Mouse (Mus musculus) embryonic facial prominence, embryonic 11.5 days (tissue): ENCODE data around the gene Lgi4. TPM values are rescaled to one million over a fixed set of nuclear protein-coding genes. Genes with fewer than 3 reads are reported as not detected.

ENCODE experiments used
- ATAC-seq: fragments of 200-750 bp; cut with Nextera tagmentation; replicated peaks from 2 replicates; pipeline ENCODE4 v1.8.0; 2017; ENCODE audit warnings: low read depth; ENCODE audit not compliant: insufficient number of reproducible peaks, low FRiP score, low TSS enrichment
- DNase-seq: peaks from one replicate; pipeline ENCODE4 v3.0.0-alpha.2; 2015; ENCODE audit warnings: low spot score
- H3K27ac ChIP-seq: fragments of 300-500 bp; sonication (generic); replicated peaks from 2 replicates; pipeline ENCODE4 v1.5.1; 2014; ENCODE audit warnings: mild to moderate bottlenecking, low read depth, low read length, control low read depth
- H3K27me3 ChIP-seq: fragments of 300-500 bp; sonication (generic); 2 replicates; pipeline ENCODE4 v1.6.1; 2014; ENCODE audit warnings: mild to moderate bottlenecking, low read length, moderate library complexity, mixed read lengths; ENCODE audit not compliant: control insufficient read depth, insufficient read depth
- H3K36me3 ChIP-seq: fragments of 300-500 bp; sonication (generic); replicated peaks from 2 replicates; pipeline ENCODE4 v1.6.1; 2014; ENCODE audit warnings: low read depth, mild to moderate bottlenecking, low read length, moderate library complexity, mixed read lengths; ENCODE audit not compliant: control insufficient read depth, insufficient read depth
- H3K4me1 ChIP-seq: fragments of 300-500 bp; sonication (generic); 2 replicates; pipeline ENCODE4 v1.6.1; 2014; ENCODE audit warnings: low read length, mixed read lengths; ENCODE audit not compliant: control insufficient read depth, insufficient read depth
- H3K4me2 ChIP-seq: fragments of 300-500 bp; sonication (generic); 2 replicates; pipeline ENCODE4 v1.6.1; 2014; ENCODE audit warnings: low read depth, mild to moderate bottlenecking, control low read depth, low read length, moderate library complexity
- H3K4me3 ChIP-seq: fragments of 300-500 bp; sonication (generic); 2 replicates; pipeline ENCODE4 v1.5.1; 2014; ENCODE audit warnings: low read depth, low read length, control low read depth
- H3K9ac ChIP-seq: fragments of 300-500 bp; sonication (generic); replicated peaks from 2 replicates; pipeline ENCODE4 v1.6.1; 2014; ENCODE audit warnings: mild to moderate bottlenecking, control low read depth, low read length
- H3K9me3 ChIP-seq: fragments of 300-500 bp; sonication (generic); replicated peaks from 2 replicates; pipeline ENCODE4 v1.6.1; 2016; ENCODE audit warnings: mild to moderate bottlenecking, low read length, inconsistent platforms, mixed read lengths; ENCODE audit not compliant: control insufficient read depth
- WGBS: fragments of 180-500 bp; shearing (Covaris S2); extraction: QIAGEN DNeasy Blood & Tissue Kit; methylation state at CpG from one replicate; pipeline ENCODE4 v1.1.7; 2014; 5-methylcytosine and 5-hydroxymethylcytosine counted together
- microRNA-seq: library from miRNA; unstranded; fragments of <30 nt; microRNA quantifications from one replicate; pipeline ENCODE4, GENCODE M21; 2016; ENCODE audit warnings: borderline number of aligned reads
- polyA plus RNA-seq: library from polyadenylated mRNA; unstranded; fragments of >200 nt; fragmentation: Nextera tagmentation; extraction: Ambion mirVana; gene quantifications from 2 replicates; pipeline ENCODE4 v1.2.1, GENCODE M21; 2014

The Lgi4 gene
- polyA plus RNA-seq, 1 experiment from 2014 or later: 1.2 TPM

GRCm38 (mm10) chr7:31115182-31115581 lies 56.0 kb downstream of the Lgi4 start, which contains the start of gene Hpn:
Gene Hpn (minus strand): TSS chr7:31115290.
- ATAC-seq (peak; percentile 19; the same call in 1 of the 2 replicates), DNase-seq (no peak)
- whole genome bisulfite sequencing: 15% methylated on average over 15 of the region's 15 CpGs
- Histone ChIP-seq H3K36me3 (no peaks in the 10 kb centered on the region), H3K9ac (peak within 1 kb of the TSS; percentile 22; the same call in 1 of the 2 replicates), H3K27me3 (peaks cover 2% of the 10 kb centered on the region; the same call in 1 of the 2 replicates), H3K4me3 (no peak within 1 kb of the TSS; the same call in 1 of the 2 replicates), H3K4me2 (peak within 1 kb of the TSS; percentile 26; the same call in 1 of the 2 replicates), H3K4me1 (peaks cover 3% of the 10 kb centered on the region; the same call in 1 of the 2 replicates), H3K27ac (no peak within 1 kb of the TSS), H3K9me3 (no peaks in the 10 kb centered on the region)

- 0 out of 2 replicates have a peak, but pooled peaks have one; percentile 37 for ATAC-seq
- H3K36me3 ChIP-seq: no peaks in the 10 kb centered on the region
- H3K4me3 ChIP-seq: no peak overlapping the region; the same call in 1 of the 2 replicates
- 9% methylated on average over 17 of the region's 17 CpGs for WGBS
- H3K4me2 ChIP-seq: 0 out of 2 replicates have a peak overlapping the region, but pooled peaks have one; percentile 26
- no peak overlapping the region for H3K27ac ChIP-seq
- H3K9me3 ChIP-seq: no peaks in the 10 kb centered on the region
- H3K27me3 ChIP-seq: peaks cover 2% of the 10 kb centered on the region; the same call in 1 of the 2 replicates
- H3K4me1 ChIP-seq: peaks cover 3% of the 10 kb centered on the region; the same call in 1 of the 2 replicates
- DNase-seq: peak; percentile 30
- H3K9ac ChIP-seq: peak overlapping the region; percentile 22; the same call in 1 of the 2 replicates
Measured at GRCm38 (mm10) chr7:31115587-31116043, 56.5 kb downstream of the Lgi4 start.

- Histone ChIP-seq H3K27me3 (peaks cover 2% of the 10 kb centered on the region; the same call in 1 of the 2 replicates), H3K27ac (no peak overlapping the region), H3K4me3 (no peak overlapping the region), H3K9me3 (no peaks in the 10 kb centered on the region), H3K9ac (no peak overlapping the region), H3K4me1 (peaks cover 3% of the 10 kb centered on the region; the same call in 1 of the 2 replicates), H3K36me3 (no peaks in the 10 kb centered on the region), H3K4me2 (no peak overlapping the region)
- WGBS: 31% methylated on average over 16 of the region's 16 CpGs
- ATAC-seq (0 out of 2 replicates have a peak, but pooled peaks have one; percentile 39), DNase-seq (peak; percentile 24)
Measured at GRCm38 (mm10) chr7:31116721-31117145, 57.6 kb downstream of the Lgi4 start.

DNA sequence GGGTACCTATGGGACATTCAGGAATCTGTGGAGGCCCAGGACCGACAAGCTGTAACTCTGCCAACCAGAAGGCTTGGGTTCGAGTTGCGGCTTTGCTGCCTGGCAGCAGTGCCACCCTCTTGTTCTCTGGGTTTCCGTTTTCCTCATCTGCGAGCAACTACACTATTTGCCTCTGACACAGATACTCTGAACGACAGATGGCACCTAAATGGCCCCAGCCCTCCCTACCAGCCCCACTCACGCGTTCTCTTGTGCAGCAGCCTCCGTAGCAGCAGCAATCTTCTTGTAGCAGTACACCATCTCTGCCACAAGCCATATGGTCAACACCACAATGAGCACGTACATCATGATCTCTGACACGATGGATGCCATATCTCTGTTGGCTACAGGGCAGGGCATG lies 58.3 kb downstream of the Lgi4 start:
- no peak for ATAC-seq
- no peak for DNase-seq
- 89% methylated on average over 11 of the region's 11 CpGs for WGBS

GRCm38 (mm10) chr7:31118486-31118885 lies 59.3 kb downstream of the Lgi4 start:
- ATAC-seq (no peak), DNase-seq (no peak)
- no peak overlapping the region for H3K4me3 ChIP-seq
- H3K36me3 ChIP-seq: no peaks in the 10 kb centered on the region
- H3K9me3 ChIP-seq: no peaks in the 10 kb centered on the region
- H3K9ac ChIP-seq: no peak overlapping the region
- WGBS: 71% methylated on average over 7 of the region's 7 CpGs
- no peak overlapping the region for H3K27ac ChIP-seq
- peaks cover 3% of the 10 kb centered on the region; the same call in 1 of the 2 replicates for H3K4me1 ChIP-seq
- H3K4me2 ChIP-seq: no peak overlapping the region
- H3K27me3 ChIP-seq: peaks cover 2% of the 10 kb centered on the region; the same call in 1 of the 2 replicates

More for the DNA sequence above, 58.3 kb downstream of the Lgi4 start:
- no peak overlapping the region for H3K27ac ChIP-seq
- no peaks in the 10 kb centered on the region for H3K9me3 ChIP-seq
- H3K9ac ChIP-seq: no peak overlapping the region
- no peaks in the 10 kb centered on the region for H3K36me3 ChIP-seq
- no peak overlapping the region for H3K4me2 ChIP-seq
- H3K4me3 ChIP-seq: no peak overlapping the region
- peaks cover 3% of the 10 kb centered on the region; the same call in 1 of the 2 replicates for H3K4me1 ChIP-seq
- H3K27me3 ChIP-seq: peaks cover 2% of the 10 kb centered on the region; the same call in 1 of the 2 replicates

DNA sequence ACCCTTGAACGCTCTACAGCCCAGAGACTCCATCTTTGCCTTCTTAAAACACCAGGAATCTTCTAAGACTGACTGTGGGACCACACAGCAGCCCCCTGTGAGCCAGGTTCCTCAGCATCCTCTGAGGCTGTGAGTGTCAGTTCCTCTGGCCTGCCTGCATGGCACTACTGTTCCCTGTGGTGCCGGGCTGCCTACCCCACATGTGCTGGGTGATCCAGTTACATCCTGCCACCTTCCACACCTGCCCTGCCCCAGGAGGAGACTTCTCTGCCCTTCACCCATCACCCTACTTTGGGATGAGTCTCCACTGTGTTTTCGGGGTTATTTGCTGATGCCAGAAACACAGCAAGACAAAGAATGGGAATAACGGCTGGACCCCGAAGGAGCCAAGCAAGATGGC lies 60.4 kb downstream of the Lgi4 start:
- Histone ChIP-seq H3K4me3 (no peak overlapping the region), H3K27me3 (peaks cover 2% of the 10 kb centered on the region; the same call in 1 of the 2 replicates), H3K27ac (no peak overlapping the region), H3K9me3 (no peaks in the 10 kb centered on the region), H3K4me1 (peaks cover 3% of the 10 kb centered on the region; the same call in 1 of the 2 replicates), H3K9ac (no peak overlapping the region), H3K4me2 (no peak overlapping the region), H3K36me3 (no peaks in the 10 kb centered on the region)
- WGBS: 85% methylated on average over 5 of the region's 5 CpGs
- DNase-seq: no peak
- no peak for ATAC-seq

Small RNA genes lying within 50 kb of the gene (microRNA-seq; reads per million reads assigned to microRNA genes)
- not detected for gene Mir7050

Other genes starting within 250 kb of the Lgi4 start
- gene Ffar2, start 235.6 kb upstream of the Lgi4 start, polyA plus RNA-seq: not detected in 2 replicates
- gene Ffar3, start 203.2 kb upstream of the Lgi4 start, polyA plus RNA-seq: not detected in 2 replicates
- not detected in 2 replicates for gene Ffar1, start 197.8 kb upstream of the Lgi4 start, polyA plus RNA-seq
- gene Cd22, start 179.0 kb upstream of the Lgi4 start, polyA plus RNA-seq: not detected in 2 replicates
- gene Mag, start 144.5 kb upstream of the Lgi4 start, polyA plus RNA-seq: 0.17 and 0.42 TPM in 2 replicates
- not detected in 2 replicates for gene Hamp2, start 134.7 kb upstream of the Lgi4 start, polyA plus RNA-seq
- not detected in 2 replicates for gene Hamp, start 115.3 kb upstream of the Lgi4 start, polyA plus RNA-seq
- 21.9 and 25.9 TPM in 2 replicates for gene Usf2, start 102.5 kb upstream of the Lgi4 start, polyA plus RNA-seq
- 18.9 and 20.5 TPM in 2 replicates for gene Lsr, start 85.9 kb upstream of the Lgi4 start, polyA plus RNA-seq
- gene Fam187b, start 85.6 kb upstream of the Lgi4 start, polyA plus RNA-seq: 1.6 and 1.8 TPM in 2 replicates
- 10.3 and 12.5 TPM in 2 replicates for gene Fxyd5, start 16.9 kb upstream of the Lgi4 start, polyA plus RNA-seq
- gene Fxyd7, start 7.9 kb upstream of the Lgi4 start, polyA plus RNA-seq: 8.7 and 11.2 TPM in 2 replicates
- 11.8 and 12.0 TPM in 2 replicates for gene Fxyd1, start 2.1 kb upstream of the Lgi4 start, polyA plus RNA-seq
- 11.8 TPM in 2 replicates for gene Fxyd3, start 17.4 kb downstream of the Lgi4 start, polyA plus RNA-seq
- gene Hpn, start 55.9 kb downstream of the Lgi4 start, polyA plus RNA-seq: 2.2 and 3.6 TPM in 2 replicates
- gene Scn1b, start 67.7 kb downstream of the Lgi4 start, polyA plus RNA-seq: 0.81 and 0.96 TPM in 2 replicates
- 76.7 and 76.8 TPM in 2 replicates for gene Gramd1a, start 96.6 kb downstream of the Lgi4 start, polyA plus RNA-seq
- not detected in 2 replicates for gene Scgb2b2, start 231.2 kb downstream of the Lgi4 start, polyA plus RNA-seq
- not detected in 2 replicates for gene Scgb1b2, start 232.5 kb downstream of the Lgi4 start, polyA plus RNA-seq